Mouse (Mus musculus) CH12.LX (cell line): ENCODE results near the gene Traip. TPM values are rescaled to one million over a fixed set of nuclear protein-coding genes. Genes with fewer than 3 reads are reported as not detected.

Source experiments
- DNase-seq: peaks from one replicate; pipeline ENCODE4 v3.0.0-alpha.2; 2013; ENCODE audit errors: extremely low read depth
- H3K27ac ChIP-seq: 2 replicates; pipeline ENCODE4 v1.5.1; 2012; ENCODE audit warnings: low read depth, mild to moderate bottlenecking, control low read depth, moderate library complexity; ENCODE audit not compliant: insufficient read depth
- H3K27me3 ChIP-seq: replicated peaks from 2 replicates; pipeline ENCODE3; 2012; ENCODE audit warnings: inconsistent platforms
- H3K36me3 ChIP-seq, 2 experiments: replicated peaks in 1 of 2; 2 replicates each; pipeline versions ENCODE3 to v1.6.1; 2012; ENCODE audit warnings: inconsistent platforms in 1 of 2, low read length in 1 of 2, mild to moderate bottlenecking in 1 of 2, mixed read lengths in 1 of 2, moderate library complexity in 1 of 2; ENCODE audit not compliant: control insufficient read depth in 1 of 2, insufficient read depth in 1 of 2
- H3K4me1 ChIP-seq, 2 experiments: 2 replicates each; pipeline ENCODE4 v1.6.1; 2012; ENCODE audit warnings: inconsistent platforms in 1 of 2, moderate library complexity in 1 of 2; ENCODE audit not compliant: insufficient read depth in 2 of 2, control insufficient read depth in 1 of 2
- H3K4me2 ChIP-seq: 2 replicates; pipeline ENCODE4 v1.6.1; 2012; ENCODE audit warnings: low read depth, mild to moderate bottlenecking, control low read depth; ENCODE audit not compliant: poor library complexity, insufficient read depth, severe bottlenecking
- H3K4me3 ChIP-seq, 3 experiments: fragments of 150-350 bp in 1 of 3; sonication (generic) in 1 of 3; replicated peaks in 1 of 3; 2 replicates each; pipeline versions ENCODE3 to v1.5.1; 2011 to 2012; ENCODE audit warnings: low read depth in 2 of 3, low read length in 2 of 3, mild to moderate bottlenecking in 2 of 3, moderate library complexity in 2 of 3, control low read depth in 1 of 3, improper control_type of control experiment in 1 of 3, inconsistent platforms in 1 of 3, mixed read lengths in 1 of 3; ENCODE audit not compliant: poor library complexity in 1 of 3
- H3K79me2 ChIP-seq: replicated peaks from 2 replicates; pipeline ENCODE4 v1.6.1; 2012; ENCODE audit warnings: mild to moderate bottlenecking, moderate library complexity; ENCODE audit not compliant: control insufficient read depth, poor library complexity, insufficient read depth, severe bottlenecking; ENCODE audit errors: extremely low read depth
- H3K9ac ChIP-seq: 2 replicates; pipeline ENCODE4 v1.6.1; 2012; ENCODE audit warnings: low read depth, mild to moderate bottlenecking, control low read depth, moderate library complexity; ENCODE audit not compliant: insufficient read depth
- H3K9me3 ChIP-seq: replicated peaks from 2 replicates; pipeline ENCODE3; 2012; ENCODE audit warnings: low read length, inconsistent platforms, mixed read lengths
- BHLHE40 ChIP-seq: IDR thresholded peaks from 2 replicates; pipeline ENCODE4 v1.6.1; 2011; ENCODE audit warnings: mild to moderate bottlenecking, low read depth, low read length, improper control_type of control experiment
- CHD1 ChIP-seq: IDR thresholded peaks from 2 replicates; pipeline ENCODE4 v1.6.1; 2012; ENCODE audit warnings: low read depth, low read length, improper control_type of control experiment, inconsistent platforms
- CHD2 ChIP-seq: IDR thresholded peaks from 2 replicates; pipeline ENCODE4 v1.6.1; 2011; ENCODE audit warnings: low read length, improper control_type of control experiment
- CTCF ChIP-seq, 2 experiments: IDR thresholded peaks in 1 of 2; conservative IDR thresholded peaks in 1 of 2; 2 replicates each; pipeline ENCODE4 v1.5.1; 2011 to 2012; ENCODE audit warnings: low read depth in 2 of 2, low read length in 2 of 2, improper control_type of control experiment in 1 of 2, inconsistent platforms in 1 of 2, mild to moderate bottlenecking in 1 of 2, moderate library complexity in 1 of 2
- E2F4 ChIP-seq: IDR thresholded peaks from 2 replicates; pipeline ENCODE4 v1.6.1; 2011; ENCODE audit warnings: low read depth, low read length, improper control_type of control experiment; ENCODE audit not compliant: insufficient replicate concordance
- ELF1 ChIP-seq: IDR thresholded peaks from 2 replicates; pipeline ENCODE4 v1.6.1; 2014; ENCODE audit warnings: low read depth, mild to moderate bottlenecking, inconsistent platforms, low read length, improper control_type of control experiment
- EP300 ChIP-seq: IDR thresholded peaks from 2 replicates; pipeline ENCODE4 v1.6.1; 2011; ENCODE audit warnings: low read length, improper control_type of control experiment
- ETS1 ChIP-seq: conservative IDR thresholded peaks from 2 replicates; pipeline ENCODE4 v1.6.1; 2012; ENCODE audit warnings: low read depth, mild to moderate bottlenecking, inconsistent platforms, low read length, improper control_type of control experiment, moderate library complexity
- HCFC1 ChIP-seq: IDR thresholded peaks from 2 replicates; pipeline ENCODE4 v1.6.1; 2012; ENCODE audit warnings: low read depth, mild to moderate bottlenecking, inconsistent platforms, low read length, improper control_type of control experiment
- IRF4 ChIP-seq: IDR thresholded peaks from 2 replicates; pipeline ENCODE4 v1.6.1; 2014; ENCODE audit warnings: low read depth, mild to moderate bottlenecking, inconsistent platforms, low read length, improper control_type of control experiment
- JUN ChIP-seq: IDR thresholded peaks from 2 replicates; pipeline ENCODE4 v1.6.1; 2011; ENCODE audit warnings: low read depth, mild to moderate bottlenecking, low read length, improper control_type of control experiment, moderate library complexity; ENCODE audit not compliant: insufficient read depth
- JUND ChIP-seq: conservative IDR thresholded peaks from 2 replicates; pipeline ENCODE4 v1.6.1; 2011; ENCODE audit warnings: low read depth, low read length, improper control_type of control experiment
- KAT2A ChIP-seq: IDR thresholded peaks from 2 replicates; pipeline ENCODE4 v1.6.1; 2012; ENCODE audit warnings: low read length, improper control_type of control experiment, inconsistent platforms; ENCODE audit not compliant: insufficient replicate concordance
- MAFK ChIP-seq: IDR thresholded peaks from 2 replicates; pipeline ENCODE4 v1.6.1; 2011; ENCODE audit warnings: low read length, improper control_type of control experiment; ENCODE audit not compliant: insufficient replicate concordance
- MAZ ChIP-seq: IDR thresholded peaks from 2 replicates; pipeline ENCODE4 v1.6.1; 2012; ENCODE audit warnings: low read depth, mild to moderate bottlenecking, inconsistent platforms, low read length, improper control_type of control experiment, moderate library complexity
- MXI1 ChIP-seq: IDR thresholded peaks from 2 replicates; pipeline ENCODE4 v1.6.1; 2011; ENCODE audit warnings: mild to moderate bottlenecking, low read depth, low read length, improper control_type of control experiment
- MYC ChIP-seq: IDR thresholded peaks from 2 replicates; pipeline ENCODE4 v1.6.1; 2011; ENCODE audit warnings: low read depth, mild to moderate bottlenecking, improper control_type of control experiment, low read length
- NELFE ChIP-seq: IDR thresholded peaks from 2 replicates; pipeline ENCODE4 v1.6.1; 2011; ENCODE audit warnings: low read depth, low read length, improper control_type of control experiment
- PAX5 ChIP-seq: IDR thresholded peaks from 2 replicates; pipeline ENCODE4 v1.6.1; 2012; ENCODE audit warnings: low read length, inconsistent platforms, mixed read lengths
- RAD21 ChIP-seq: IDR thresholded peaks from 2 replicates; pipeline ENCODE4 v1.6.1; 2011; ENCODE audit warnings: low read depth, mild to moderate bottlenecking, low read length, improper control_type of control experiment, moderate library complexity
- SMC3 ChIP-seq: IDR thresholded peaks from 2 replicates; pipeline ENCODE4 v1.6.1; 2011; ENCODE audit warnings: low read depth, low read length, improper control_type of control experiment
- TBP ChIP-seq: conservative IDR thresholded peaks from 2 replicates; pipeline ENCODE4 v1.6.1; 2011; ENCODE audit warnings: low read depth, low read length, improper control_type of control experiment
- UBTF ChIP-seq: IDR thresholded peaks from 2 replicates; pipeline ENCODE4 v1.6.1; 2012; ENCODE audit warnings: low read depth, mild to moderate bottlenecking, inconsistent platforms, low read length, improper control_type of control experiment, moderate library complexity
- USF1 ChIP-seq: IDR thresholded peaks from 2 replicates; pipeline ENCODE4 v1.6.1; 2014; ENCODE audit warnings: low read depth, mild to moderate bottlenecking, inconsistent platforms, low read length, improper control_type of control experiment
- USF2 ChIP-seq: conservative IDR thresholded peaks from 2 replicates; pipeline ENCODE4 v1.6.1; 2011; ENCODE audit warnings: low read depth, low read length, improper control_type of control experiment
- ZC3H11A ChIP-seq: IDR thresholded peaks from 2 replicates; pipeline ENCODE4 v1.6.1; 2012; ENCODE audit warnings: low read depth, mild to moderate bottlenecking, inconsistent platforms, low read length, improper control_type of control experiment
- ZKSCAN1 ChIP-seq: IDR thresholded peaks from 2 replicates; pipeline ENCODE4 v1.6.1; 2012; ENCODE audit warnings: low read depth, inconsistent platforms, low read length, improper control_type of control experiment, borderline replicate concordance
- ZMIZ1 ChIP-seq: IDR thresholded peaks from 2 replicates; pipeline ENCODE4 v1.6.1; 2012; ENCODE audit warnings: low read depth, mild to moderate bottlenecking, inconsistent platforms, low read length, improper control_type of control experiment
- ZNF384 ChIP-seq: IDR thresholded peaks from 2 replicates; pipeline ENCODE4 v1.6.1; 2012; ENCODE audit warnings: low read depth, low read length, improper control_type of control experiment, inconsistent platforms
- dilution Hi-C: fragments of 300-500 bp; cut with MboI; formaldehyde crosslinking; loops from 2 replicates; pipeline ENCODE4 v1.14.3; 2020; ENCODE audit warnings: low sequenced_read_pairs; ENCODE audit not compliant: extremely low pct_unique_long_range_greater_than_20kb, extremely low pct_ligation_motif_present
- in situ Hi-C: fragments of 300-500 bp; cut with MboI; formaldehyde crosslinking; loops from 3 replicates; pipeline ENCODE4 v1.14.3; 2019; ENCODE audit warnings: low sequenced_read_pairs, low pct_ligation_motif_present, low pct_unique_long_range_greater_than_20kb, mixed read lengths
- polyA plus RNA-seq: library from polyadenylated mRNA; unstranded; fragments of >175 nt; gene quantifications from 2 replicates; pipeline ENCODE4 v1.2.1, GENCODE M21; 2012; ENCODE audit warnings: low read depth; ENCODE audit not compliant: insufficient read length
- total RNA-seq, 2 experiments: library from RNA; depleted of rRNA; stranded (reverse); fragments of 300-350 nt in 1 of 2; fragments of >200 nt in 1 of 2; gene quantifications; 2 replicates each; pipeline ENCODE4 v1.2.3; 2012 to 2014

The Traip gene
- total and polyA plus RNA-seq, 3 experiments = 21.6 to 33.0 (median 25.6) TPM

DNA sequence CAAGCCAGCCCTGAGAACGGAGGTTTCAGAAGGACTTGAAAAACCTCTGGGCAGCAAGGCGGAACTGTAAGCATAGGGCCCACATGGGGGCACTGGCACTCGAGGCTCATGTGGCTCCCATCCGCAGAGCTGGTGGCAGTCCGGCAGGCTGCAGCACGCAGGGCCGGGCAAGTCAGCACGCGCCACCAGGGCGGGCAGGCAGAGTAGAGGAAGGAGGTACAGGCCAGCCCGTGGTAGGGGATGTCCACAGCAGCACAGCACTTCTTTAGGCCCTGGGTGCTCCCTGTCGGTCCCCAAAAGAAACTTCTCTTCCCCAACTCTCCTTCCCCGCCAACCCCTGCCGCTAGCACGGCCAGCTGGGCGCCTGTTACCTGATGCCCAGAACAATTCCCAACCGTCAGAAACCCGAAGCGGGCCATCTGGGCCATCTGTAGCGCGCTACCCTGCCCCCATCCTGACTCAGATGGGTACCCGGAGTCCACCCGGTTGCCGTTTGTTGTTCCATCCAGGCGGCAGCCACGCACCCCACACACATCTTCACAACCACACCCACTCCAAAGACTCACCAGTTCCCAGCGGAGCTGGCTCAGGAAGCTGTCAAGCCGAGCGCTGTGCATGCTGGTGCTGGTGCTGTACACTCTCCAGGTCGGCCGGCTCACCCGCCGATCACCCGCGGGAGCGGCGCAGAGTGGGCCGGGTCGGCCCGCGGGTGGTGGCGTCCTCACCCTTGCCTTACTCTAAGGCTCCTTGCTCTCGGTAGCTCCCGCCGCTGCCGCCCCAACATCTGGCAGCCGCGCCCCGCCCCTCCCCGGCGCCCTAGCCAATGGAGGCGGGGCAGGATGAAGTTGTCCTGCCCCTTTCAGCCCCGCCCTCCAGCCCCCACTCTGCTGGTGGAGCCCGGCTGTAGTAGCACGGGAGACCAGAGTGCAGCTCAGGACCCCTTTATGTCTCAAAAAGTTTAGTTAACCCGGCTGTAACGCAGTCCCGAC is 35.5 kb downstream of the Traip start, which contains the start of gene Inka1 (continued):
- TF ChIP-seq UBTF = peak; percentile 92
- TF ChIP-seq RAD21 = no peak; the same call in none of the 2 replicates
- TF ChIP-seq MYC = peak; percentile 79; the same call in 1 of the 2 replicates
- peak; percentile 88 for TF ChIP-seq MAZ
- peak; percentile 63; the same call in 1 of the 2 replicates for TF ChIP-seq ETS1
- no peak for TF ChIP-seq MAFK
- TF ChIP-seq ZMIZ1 = peak; percentile 54
- peak; percentile 73 for TF ChIP-seq IRF4
- peak in 1 of 2 experiments; percentile 51; a peak in 2 of 4 replicates for TF ChIP-seq CTCF (conservative IDR thresholded peaks at IDR 0.05 in 1 of 2, IDR thresholded peaks at IDR 0.05 in 1 of 2; ENCODE audit: low read depth in 2 of 2, low read length in 2 of 2)
- peak; percentile 73 for TF ChIP-seq ELF1
- TF ChIP-seq KAT2A = no peak
- peak; percentile 39 for TF ChIP-seq SMC3
- TF ChIP-seq MXI1 = peak; percentile 92
- TF ChIP-seq JUND = no peak
- no peak for TF ChIP-seq E2F4
- no peak for TF ChIP-seq CHD2
- TF ChIP-seq PAX5 = no peak
- peak; percentile 68 for TF ChIP-seq NELFE
- peak; percentile 46 for TF ChIP-seq HCFC1
- no peak for TF ChIP-seq JUN
- 0 out of 2 replicates have a peak, but pooled peaks have one; percentile 1 for TF ChIP-seq TBP
- no peak for TF ChIP-seq ZNF384

DNA sequence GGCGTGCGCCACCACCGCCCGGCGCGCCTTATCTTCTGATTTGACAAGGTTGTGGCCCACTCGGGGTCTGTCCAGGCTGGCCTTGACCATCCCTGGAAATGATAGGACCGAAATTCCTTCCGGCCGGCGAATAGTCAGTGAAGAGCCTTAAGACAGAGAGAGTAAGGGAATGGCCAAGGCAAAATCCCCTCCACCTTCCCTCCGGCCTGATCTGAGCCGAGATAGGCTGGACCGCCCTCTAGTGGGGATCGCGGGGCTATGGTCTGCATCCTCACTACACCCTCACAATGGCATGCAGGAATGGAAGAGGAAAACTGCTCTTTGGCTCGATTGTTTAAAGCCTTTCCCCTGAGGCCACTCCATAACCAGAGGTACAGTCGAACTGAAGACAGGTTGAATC is 36.4 kb downstream of the Traip start:
- Histone ChIP-seq H3K27me3 (no peaks in the 10 kb centered on the region), H3K79me2 (no peaks in the 10 kb centered on the region), H3K9me3 (no peaks in the 10 kb centered on the region), H3K36me3 (peaks cover 29 to 34% of the 10 kb centered on the region in 2 experiments), H3K27ac (no peak overlapping the region), H3K9ac (0 out of 2 replicates have a peak overlapping the region, but pooled peaks have one; percentile 12), H3K4me2 (peak overlapping the region; percentile 90), H3K4me1 (peaks cover 25 to 44% of the 10 kb centered on the region in 2 experiments), H3K4me3 (peak overlapping the region in 1 of 3 experiments; percentile 92)
- dilution Hi-C loops = no loop called here
- TF ChIP-seq CTCF (conservative IDR thresholded peaks at IDR 0.05 in 1 of 2, IDR thresholded peaks at IDR 0.05 in 1 of 2; ENCODE audit: low read depth in 2 of 2, low read length in 2 of 2) = peak; percentile 60 to 95
- TF ChIP-seq ZKSCAN1 = no peak
- no peak for TF ChIP-seq EP300
- TF ChIP-seq IRF4 = 0 out of 2 replicates have a peak, but pooled peaks have one; percentile 38
- 0 out of 2 replicates have a peak, but pooled peaks have one; percentile 21 for TF ChIP-seq NELFE
- no peak for TF ChIP-seq KAT2A
- TF ChIP-seq CHD1 = no peak
- peak; percentile 94 for TF ChIP-seq SMC3
- TF ChIP-seq ZMIZ1 = no peak
- no peak for TF ChIP-seq UBTF
- TF ChIP-seq PAX5 = no peak
- no peak for TF ChIP-seq BHLHE40
- TF ChIP-seq ZC3H11A = peak; percentile 9; the same call in 1 of the 2 replicates
- TF ChIP-seq MAZ = no peak; the same call in 1 of the 2 replicates
- 0 out of 2 replicates have a peak, but pooled peaks have one; percentile 24 for TF ChIP-seq MYC
- no peak for TF ChIP-seq JUND
- no peak for TF ChIP-seq HCFC1
- no peak for TF ChIP-seq USF1
- no peak for TF ChIP-seq USF2
- peak; percentile 85 for TF ChIP-seq RAD21
- in situ Hi-C loops = no loop called here
- DNase-seq = peak; percentile 83
